Mouse (Mus musculus) ovary, postnatal 36 days (tissue): ENCODE data around the gene Ptafr.
"Not testable (repeated sequence)": the region's sequence is repeated elsewhere in the genome, so short reads cannot be mapped to it uniquely, and the experiment has no call there.

Source experiments
- DNase-seq: peaks from one replicate; pipeline ENCODE4 v3.0.0; 2022; ENCODE audit warnings: low spot score, mixed read lengths

Gene Ptafr

DNA sequence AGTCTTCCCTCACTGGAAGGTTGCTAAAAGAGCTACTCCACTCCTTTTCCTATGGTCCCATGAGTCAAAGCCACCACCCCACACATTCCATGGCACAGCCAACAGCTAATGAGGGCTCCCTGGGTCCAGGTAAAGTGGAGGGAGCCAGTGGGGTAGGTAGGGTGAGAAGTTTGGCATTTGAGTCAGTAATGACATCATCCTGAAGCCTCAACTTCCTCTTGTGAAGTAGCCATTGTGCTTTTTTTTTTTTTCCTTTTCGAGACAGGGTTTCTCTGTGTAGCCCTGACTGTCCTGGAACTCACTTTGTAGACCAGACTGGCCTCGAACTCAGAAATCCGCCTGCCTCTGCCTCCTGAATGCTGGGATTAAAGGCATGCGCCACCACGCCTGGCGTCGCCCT, 8.3 kb upstream of the Ptafr start:
- DNase-seq = not testable (repeated sequence)

DNA sequence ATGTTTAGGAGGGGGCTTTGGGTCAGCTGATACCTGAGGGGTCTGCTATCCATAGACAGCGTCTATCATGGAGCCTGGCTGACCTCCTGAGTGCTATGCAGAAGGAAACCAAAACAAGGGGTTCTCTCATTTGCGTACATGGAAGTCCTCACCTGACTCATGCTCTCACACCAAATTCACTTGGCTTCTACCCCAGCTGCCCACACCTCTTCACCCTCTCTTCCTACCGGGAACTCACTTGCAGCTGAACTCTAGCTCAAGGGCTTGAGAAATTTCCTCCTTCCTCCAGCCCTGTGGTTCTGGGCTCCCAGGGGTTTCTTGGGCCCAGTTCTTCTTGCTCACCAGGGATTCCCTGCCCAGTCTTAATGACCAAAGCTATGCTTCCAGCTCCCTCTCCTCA, 606 bp upstream of the Ptafr start:
- no peak for DNase-seq

DNA sequence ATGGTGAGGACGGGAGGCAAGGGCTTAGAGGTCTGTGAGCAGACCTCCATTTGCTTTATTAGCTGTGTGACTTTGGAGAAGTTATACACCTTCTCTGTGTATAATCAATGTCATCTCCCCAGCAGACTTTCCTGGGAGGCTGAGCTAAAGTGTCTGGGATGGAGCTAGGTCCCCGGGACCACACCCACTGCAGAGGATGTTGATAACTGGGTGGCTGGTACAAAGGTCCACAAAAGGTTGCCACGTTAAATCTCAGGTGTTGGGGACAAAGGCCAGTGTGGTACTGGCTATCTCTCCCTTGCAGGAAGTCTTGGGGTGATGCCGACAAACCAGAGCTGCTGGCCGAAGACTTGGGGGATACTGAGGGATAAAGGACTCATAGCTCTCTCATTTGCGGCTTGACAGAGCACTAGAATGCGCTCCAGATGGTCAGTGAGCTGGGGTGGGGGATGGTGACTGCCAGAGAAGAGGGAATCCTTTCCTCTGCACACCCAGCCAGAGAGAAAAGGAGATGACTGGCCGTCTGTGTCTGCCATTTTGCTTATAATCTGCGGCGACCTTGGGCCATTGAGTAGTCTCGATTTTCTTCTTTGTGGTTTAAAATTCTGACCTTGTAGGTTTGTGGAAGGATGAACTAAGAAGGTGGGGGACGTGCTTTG, 1.4 kb downstream of the Ptafr start:
- DNase-seq = no peak

DNA sequence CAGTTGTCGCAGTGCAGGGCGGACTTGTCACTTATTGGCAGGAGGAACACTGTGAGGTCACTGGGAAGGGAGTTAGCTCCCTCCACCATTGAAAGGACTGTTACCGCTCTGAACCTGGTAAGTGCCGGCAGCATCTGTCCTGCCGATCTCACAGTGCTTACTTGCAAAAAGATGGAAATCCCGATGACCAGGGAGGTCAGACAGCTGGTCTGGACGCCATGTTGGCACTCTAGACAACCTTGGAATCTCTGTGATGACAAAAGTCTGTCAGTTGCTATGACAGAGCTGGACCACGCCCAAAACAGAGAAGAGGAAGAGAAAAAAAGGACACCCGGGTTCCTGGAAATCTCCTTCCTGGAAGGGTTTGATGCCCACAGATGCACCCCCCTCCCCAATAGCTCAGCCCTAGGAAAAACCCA, 3.5 kb downstream of the Ptafr start:
- no peak for DNase-seq

DNA sequence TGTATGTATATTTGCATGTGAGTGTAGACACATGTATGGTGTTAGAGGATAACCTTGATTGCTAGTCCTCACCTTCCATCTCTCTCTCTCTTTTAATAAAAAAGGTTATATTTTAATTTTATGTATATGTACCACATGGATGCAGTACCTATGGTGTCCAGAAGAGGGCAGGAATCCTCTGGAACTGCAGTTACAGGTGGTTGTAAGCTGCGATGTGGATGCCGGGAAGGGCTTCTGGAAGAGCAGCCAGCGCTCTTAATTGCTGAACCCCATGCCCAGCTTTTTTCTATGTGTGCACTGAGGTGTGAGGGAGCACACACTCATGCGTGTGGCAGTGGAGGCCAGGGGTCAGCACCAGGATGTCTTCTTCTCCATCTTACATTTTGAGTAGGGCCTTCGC, 5.2 kb downstream of the Ptafr start:
- no peak for DNase-seq

DNA sequence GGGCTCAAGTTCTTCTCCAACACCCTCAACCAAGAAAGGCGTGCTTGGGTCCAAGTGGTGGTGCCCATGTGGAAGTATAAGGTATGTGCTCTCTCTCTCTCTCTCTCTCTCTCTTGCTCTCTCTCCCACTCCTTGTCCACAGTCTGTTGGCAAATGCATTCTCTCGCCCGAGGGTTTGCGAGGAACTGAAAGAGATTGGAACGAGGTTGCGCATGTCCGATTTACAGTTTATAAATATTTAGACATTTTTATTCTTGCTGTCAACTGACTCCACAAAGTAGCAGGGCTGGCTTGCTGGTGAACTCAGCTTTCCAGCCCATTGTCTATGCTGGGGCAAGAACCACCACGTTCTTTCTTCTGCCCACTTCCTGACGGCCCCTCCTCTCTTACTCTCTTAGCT, 7.3 kb downstream of the Ptafr start:
- DNase-seq = no peak

DNA sequence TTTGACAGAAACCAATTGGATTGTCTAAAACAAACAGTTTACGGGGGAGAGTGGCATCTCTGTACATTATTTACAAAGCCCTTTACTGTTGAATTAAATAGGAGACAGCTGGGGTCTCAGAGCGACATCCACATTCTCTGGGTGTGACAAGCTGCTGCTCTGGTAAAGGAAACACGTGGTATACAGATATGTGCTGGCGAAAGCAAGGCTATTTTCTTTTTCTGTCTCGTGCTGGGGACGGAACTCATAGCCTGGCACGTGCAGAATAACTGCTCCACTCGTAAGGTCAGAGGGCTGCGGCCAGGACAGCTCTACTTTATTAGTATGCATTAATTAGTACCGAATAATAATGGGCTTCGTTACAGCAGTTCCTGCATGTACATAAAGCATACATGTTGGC, 9.5 kb downstream of the Ptafr start:
- DNase-seq = no peak

DNA sequence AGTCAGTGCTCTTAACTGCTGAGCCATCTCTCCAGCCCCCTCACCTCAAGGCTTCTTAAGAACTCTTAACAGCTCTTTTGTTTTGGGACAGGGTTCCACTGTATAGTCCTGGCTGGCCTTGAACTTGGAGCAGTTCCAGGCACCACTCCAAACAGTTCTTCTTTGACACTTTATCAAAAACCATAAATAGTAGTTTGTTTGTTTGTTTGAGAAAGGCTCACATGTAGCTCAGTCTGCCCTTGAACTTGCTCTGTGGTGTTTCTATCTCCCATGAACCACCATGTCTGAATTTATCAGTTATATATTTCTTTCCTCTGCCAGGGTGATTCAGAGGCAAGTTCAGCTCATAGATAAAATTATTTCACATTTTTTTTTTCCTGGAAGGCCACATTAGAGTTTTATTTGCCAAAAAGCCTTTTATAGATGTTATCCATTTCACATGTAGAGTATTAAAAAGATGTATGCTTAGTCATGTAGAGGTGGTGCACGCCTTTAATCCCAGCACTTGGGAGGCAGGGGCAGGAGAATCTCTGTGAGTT, 11.0 kb downstream of the Ptafr start:
- no peak for DNase-seq

DNA sequence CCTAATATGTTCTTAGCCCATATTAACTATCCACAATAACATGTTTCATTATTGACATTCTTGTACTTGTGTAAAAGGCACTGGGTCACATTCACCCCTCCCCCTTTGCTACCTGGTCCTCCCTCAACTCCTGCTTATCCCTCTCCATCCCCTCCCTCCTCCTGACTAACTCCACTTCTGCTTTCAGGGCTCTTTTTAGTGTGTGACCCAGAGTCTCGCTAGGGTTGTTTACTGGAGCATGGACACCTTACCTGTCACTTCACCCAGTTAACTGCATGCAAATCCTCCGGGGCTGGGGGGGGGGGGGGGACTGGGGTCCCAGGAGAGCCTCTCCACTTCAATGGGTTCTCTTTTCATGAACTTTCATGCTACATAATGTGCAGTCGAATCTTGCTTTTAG, 19.9 kb downstream of the Ptafr start:
- DNase-seq = no peak

DNA sequence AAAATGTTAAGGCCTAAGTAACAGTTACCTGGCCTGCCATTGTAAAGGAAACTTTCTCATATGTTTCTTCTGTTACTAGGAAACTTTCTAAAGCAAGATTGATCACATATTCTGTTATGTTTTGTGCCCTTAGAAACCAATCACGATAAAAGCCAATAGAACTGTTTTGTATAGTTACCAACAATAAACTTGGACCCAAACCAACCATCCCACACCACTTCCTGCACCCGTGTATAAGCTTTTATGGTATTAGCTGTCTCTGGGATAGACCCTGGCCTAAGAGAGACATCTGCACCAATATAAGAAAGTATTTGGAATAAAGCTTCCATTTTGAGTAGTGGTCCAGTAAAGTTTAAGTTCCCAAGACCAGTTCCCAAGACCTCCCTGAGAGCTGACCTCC, 21.1 kb downstream of the Ptafr start:
- no peak for DNase-seq

DNA sequence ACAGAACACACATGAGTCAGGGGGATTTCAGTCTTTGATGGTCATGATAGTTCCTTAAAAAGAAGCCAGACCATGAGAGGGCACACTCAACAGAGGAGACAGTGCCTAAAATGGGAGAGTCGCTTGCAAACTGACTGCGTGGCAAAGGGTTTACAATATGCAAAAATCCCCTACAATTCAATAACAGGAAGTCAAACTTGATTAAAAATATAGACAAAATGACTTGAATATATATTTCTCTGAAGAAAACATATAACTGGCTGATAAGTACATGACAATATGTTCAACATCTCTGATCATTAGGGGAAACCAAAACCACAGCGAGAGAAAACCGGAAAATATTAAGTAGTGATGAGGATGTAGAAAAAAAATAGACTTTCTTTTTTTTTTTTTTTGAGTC, 22.4 kb downstream of the Ptafr start:
- no peak for DNase-seq

DNA sequence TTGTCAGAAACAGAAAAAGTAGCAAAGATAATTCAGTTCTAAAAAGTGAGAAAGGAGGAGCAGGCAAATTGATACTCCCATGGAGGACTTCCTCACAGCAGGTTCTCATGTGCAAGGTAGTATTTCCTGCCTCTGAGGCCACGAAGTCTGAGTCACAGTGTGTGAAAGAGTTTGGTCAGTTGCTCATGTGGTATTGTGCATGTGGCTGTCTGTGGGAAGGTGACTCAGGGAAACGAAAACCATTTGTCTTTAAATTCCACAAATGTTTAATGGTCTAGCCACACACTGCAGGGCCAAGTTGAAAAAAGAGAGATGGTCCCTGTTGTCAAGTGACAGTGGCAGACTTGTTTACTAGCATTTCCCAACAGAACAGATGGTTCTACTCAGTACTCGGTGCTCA, 24.6 kb downstream of the Ptafr start:
- no peak for DNase-seq

DNA sequence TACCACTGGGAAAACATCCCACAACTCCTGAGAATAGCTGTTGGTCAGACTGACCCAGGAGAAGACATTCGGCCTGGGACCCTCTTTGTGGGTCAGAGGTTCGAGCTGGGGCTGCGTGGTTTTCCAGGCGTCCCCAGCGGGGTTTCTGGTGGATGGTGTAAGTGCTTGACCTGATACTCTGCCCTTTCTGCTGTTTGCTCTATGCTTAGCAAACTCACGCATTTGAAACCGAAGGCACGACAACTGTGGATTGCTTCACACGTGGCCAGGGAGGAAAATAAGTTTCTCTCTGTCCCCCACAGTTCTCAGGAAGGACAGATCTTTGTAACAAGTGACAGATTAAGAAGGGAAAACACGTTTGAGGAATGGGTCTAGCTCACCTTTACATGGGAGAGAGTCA, 26.8 kb downstream of the Ptafr start:
- DNase-seq = no peak

DNA sequence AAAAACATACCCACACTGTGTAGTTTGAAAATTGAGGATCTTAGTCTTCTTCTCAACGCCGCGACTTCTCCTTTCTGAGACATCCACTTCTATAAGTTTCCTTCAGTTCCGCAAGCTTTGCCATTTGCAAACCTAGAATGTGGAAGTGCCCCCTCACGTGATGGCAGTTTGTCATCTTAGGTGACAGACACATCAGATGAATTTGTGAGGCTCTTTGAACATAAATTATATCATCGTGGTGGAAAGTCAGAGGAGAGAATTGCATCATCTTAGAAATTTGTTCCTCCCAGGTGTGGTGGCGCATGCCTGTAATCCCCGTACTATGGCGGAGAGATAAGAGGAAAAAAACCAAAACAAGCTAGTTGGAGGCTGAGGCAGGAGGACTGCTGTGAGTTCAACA, 29.1 kb downstream of the Ptafr start:
- no peak for DNase-seq

DNA sequence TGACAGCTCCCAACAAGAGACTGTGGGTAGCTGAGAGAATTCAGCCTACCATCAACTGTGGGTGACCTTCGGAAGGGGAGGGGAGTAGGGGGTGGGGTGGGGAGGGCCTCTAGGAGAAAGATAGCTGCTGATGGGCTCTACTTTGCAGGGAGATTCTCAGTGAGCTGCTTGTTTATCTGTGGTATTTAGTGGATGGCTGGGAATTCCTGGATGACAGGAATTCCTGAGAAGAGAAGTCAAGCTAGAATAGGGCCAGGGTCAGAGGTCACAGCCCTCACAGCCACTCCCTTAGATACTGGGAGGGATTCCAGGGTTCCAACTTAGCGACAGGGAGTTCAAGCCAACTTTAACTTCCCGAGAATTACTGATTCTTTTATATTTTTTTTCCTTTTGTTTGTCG, 30.3 kb downstream of the Ptafr start:
- no peak for DNase-seq

DNA sequence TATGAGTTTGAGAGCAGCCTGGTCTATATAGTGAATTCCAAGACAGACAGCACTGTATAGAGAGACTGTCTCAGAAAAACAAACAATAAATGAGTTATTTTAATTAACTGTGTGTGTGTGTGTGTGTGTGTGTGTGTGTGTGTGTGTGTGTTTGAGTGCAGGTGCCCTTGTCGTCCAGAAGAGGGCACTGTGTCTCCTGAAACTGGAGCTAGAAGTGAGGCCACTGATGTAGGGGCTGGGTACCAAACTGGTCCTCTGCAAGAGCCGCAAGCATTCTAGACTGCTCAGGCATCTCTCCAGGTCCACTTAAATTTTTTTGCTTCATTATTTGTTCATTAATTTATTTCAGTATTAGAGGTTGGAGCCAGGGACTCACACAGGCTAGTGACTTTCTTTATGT, 35.0 kb downstream of the Ptafr start:
- DNase-seq = no peak

DNA sequence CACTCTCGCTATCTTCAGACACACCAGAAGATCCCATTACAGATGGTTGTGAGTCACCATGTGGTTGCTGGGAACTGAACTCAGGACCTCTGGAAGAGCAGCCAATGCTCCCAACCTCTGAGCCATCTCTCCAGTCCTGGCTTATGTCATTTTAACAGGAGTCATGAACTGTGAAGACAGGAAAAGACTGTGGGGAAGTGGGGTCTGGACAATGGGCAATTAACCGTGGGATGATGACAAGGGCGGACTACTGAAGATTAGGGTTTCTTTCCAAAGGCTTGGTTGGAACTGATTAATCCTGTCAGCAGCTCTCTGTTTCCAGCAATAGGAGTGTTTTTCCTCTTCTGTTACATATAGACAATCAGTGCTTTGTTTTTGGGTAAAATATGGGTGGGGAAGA, 35.9 kb downstream of the Ptafr start:
- no peak for DNase-seq

DNA sequence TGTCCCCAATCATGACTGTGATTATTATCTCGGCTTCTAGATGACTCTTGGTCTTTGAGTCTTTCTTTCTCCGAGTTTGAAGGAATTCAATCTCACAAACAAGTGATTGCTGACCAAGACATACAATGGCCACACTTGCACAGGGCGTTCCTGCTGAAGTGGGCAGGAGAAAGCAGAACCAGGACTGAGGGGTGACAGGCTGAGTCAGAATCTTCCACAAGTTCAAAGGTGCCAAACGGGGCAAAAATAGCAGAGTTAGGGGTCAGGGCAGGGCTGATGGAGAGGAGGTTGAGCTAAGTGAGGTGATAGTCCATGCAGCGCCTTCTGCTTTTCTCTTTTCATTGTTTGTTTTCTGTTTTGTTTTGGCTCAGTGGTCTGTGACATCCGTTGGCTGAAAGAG, 36.6 kb downstream of the Ptafr start:
- no peak for DNase-seq

DNA sequence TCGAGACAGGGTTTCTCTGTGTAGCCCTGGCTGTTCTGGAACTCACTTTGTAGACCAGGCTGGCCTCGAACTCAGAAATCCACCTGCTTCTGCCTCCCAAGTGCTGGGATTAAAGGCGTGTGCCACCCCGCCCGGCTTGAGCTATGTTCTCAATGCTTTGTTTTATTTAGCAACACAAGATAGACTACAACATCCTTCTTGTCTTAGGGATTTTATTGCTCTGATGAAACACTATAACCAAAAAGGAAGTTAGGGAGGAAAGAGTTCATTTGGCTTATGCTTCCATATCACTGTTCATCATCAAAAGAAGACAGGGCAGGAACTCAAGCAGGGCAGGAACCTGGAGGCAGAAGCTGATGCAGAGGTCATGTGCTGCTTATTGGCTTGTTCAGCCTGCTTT, 37.4 kb downstream of the Ptafr start:
- DNase-seq = not testable (repeated sequence)

DNA sequence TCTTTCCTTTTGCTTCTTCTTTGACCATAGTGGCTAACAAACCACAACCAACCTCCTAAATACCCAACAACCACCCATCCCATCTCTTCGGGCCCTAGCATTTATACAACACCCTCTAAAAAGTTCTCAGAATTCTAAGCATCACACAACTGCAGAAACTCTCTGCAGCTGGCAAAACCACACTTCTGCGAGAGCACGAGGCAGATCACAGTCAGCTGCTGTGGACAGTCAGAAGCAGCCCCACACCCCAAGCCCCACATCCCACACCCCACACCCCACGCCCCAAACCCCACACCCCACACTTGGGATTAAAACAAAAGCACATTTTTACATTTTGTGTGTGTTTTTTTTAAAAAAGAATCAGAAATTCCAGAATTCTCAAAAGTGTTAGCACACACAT, 39.6 kb downstream of the Ptafr start:
- no peak for DNase-seq

DNA sequence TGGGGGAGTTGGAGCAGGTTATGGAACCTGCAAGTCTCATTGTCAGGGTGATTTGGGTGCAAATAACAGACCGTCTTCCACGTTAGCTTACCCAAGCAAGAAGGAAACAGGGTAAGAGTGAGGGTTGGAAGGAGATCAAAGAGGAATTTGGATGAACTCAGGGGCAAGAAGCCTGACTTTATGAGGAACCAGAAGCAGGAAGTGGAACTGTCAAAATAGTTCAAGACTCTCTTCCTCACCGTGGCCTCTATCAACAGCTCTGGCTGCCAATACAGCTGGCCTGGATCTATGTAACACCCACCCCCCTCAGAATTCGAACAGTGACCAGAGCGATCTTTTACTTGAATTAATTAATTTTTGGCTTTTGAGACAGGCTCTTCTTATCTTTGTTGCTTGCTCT, 41.9 kb downstream of the Ptafr start:
- no peak for DNase-seq

DNA sequence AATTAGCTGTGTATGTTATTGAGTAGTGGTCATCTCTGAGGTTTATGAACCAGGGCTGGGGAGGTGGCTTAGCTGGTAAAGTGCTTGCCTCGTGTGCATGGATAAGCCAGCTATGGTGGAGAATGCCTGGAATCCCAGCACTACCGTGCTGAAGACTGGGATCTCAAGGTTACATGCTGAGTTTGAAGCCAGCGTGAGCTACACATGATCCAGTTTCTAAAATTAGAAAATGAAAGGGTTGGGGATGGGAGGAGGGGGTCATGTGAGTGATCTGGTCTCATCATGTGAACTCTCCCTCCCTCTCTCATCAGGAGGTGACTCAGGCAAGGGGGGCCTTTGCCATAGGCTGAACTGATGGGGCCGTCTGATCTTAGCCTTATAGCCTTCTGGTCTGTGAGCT, 44.3 kb downstream of the Ptafr start:
- no peak for DNase-seq

DNA sequence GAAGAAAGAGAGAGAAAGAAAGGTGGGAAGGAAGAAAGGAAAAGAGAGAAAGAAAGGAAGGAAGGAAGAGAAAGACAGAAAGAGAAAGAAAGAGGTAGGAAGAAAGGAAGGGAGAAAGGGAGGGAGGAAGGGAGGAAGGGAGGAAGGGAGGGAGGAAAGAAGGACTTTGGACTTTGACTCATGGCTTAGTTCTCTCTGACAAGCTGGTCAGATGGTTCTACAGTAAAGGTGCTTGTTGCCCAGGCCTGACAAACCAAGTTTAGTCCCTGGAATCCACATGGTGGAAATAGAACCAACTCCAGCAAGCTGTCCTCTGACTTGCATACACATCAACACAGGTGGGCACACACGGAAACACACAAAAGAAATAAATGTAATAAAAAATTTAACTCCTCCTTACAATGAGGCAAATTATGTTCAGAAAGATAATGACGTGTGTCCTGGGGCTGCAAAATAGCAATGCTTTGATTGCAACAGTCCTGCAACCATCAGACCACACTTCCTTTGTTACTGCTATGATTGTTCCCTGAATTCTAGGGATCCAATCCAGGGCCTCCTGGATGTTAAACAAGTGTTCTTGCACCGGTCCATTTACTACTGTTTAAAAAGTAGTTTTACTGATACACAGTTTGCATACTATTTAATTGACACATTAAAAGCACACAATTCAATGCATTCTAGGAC, 46.6 kb downstream of the Ptafr start:
- no peak for DNase-seq

DNA sequence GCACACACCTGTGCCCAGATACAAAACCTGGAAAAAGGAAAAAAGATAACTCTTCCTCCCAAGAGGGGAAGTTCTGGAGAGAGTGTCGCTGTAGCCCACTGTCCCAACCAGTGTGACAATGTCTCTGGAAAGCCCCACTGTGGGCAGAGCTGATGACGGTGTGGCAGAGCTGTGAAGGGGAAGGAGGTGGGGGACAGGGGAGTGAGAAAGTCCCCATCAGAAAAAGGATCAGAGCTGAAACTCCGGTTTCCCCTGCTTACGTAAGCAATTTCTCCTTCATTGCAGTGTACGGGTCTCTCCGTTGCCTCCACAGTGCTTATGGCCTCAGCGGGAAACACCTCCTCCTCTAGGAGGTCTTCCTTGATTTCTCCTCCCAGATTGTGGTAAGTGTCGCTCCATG, 47.5 kb downstream of the Ptafr start:
- no peak for DNase-seq
